Mouse (Mus musculus): ENCODE results near the gene Lgals1. TPM values are rescaled to one million over a fixed set of nuclear protein-coding genes. Genes with fewer than 3 reads are reported as not detected.

The Lgals1 gene
- 549 and 769 TPM in 2 replicates for polyA plus RNA-seq (2012; rRNA removed)

DNA sequence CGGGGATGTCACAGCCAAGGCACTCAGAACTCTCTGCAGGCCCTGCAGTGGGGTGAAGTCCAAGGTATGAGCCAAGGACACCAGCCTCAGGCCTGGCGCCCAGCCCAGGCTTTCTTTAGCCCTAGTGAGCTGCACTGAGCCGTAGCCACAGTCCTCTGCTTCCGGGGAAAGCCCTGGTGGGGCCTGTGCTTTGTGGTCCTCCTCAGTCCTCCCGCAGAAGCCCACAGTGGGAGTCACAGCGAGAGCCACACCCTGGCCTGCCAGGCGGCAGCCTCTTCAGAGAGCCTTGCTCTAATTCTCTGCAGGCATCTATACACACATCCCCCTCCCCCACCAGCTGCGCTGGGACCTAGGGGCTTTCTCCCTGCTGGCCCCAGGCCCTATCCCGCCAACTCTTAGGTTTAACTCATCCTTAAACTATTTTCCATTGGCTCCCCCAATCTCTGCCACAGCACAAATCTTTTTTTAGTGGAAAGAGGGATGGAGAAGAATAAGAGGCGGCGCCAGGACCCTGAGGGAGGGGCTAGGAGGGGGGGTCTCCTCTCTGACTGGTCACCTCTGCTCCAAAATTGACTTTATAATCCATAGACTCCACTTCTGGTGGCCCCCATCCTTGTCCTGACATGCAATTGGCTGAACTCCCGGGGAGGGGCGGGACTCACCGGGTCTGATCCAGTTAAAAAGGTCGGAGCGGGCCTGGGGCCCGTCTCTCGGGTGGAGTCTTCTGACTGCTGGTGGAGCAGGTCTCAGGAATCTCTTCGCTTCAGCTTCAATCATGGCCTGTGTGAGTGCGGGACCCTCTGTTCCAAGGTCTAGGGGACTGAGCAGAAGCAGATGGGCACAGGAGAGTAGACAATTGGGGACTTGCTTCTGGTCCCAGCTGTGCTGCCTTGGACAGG, at the start of gene Lgals1:
Gene Lgals1, plus strand, starts transcription at position 705 of the 899 bp plus-strand sequence.

DNA sequence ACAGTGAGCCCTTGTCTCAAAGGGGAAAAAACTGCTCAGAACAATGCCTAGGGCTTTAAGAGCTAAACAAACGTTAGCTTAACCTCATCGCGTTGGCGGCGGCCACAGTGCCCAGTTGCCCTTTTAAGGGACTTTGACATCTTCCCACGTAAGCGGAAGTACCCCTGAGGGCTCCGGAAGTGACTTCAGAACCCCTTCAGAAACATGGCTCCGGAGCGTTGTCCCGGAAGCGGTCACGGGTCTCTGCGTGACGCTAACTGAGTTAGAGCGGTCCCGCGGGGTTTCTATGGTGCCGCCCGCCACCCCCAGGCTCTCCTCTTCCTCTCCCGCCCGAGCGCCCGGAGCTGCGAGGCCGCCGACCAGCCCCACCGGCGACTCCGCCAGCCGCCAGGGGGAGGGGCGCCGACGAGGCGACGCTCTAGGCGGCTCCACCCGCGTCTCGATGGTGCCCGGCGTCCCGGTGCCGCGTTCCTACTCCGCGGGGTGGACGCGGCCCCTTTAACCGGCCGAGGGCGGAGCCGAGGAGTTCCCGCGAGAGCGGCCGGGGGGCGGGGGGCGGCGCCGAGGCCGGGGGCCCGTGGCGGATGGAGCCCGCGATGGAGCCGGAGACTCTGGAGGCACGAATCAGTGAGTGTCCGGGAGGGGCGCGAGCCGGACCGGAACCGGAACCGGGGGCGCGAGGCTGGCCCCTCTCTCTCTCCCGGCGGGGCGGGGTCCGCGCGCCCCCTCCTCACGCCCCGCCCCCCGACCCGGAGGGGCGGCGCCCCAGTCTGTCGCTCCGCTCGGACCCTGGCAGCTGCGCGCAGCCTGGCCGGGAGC, 49.3 kb upstream of the Lgals1 start, which contains the start of gene Gga1:
Gene Gga1, plus strand, starts transcription at position 200 of the 819 bp plus-strand sequence.

DNA sequence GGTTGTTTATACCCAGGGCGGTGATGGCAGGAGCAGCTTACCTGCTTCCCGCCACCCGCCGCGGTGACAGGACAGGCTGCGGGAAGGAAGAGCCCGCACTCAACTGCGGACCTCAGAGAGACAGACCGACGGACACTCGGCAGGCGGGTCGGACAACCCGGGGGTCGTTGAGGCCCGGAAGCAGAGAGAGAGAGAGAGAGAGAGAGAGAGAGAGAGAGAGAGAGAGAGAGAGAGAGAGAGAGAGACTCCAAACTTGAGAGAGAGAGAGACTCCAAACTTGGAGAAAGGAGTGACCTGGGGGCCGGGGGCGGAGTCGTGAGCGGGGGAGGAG, 27.2 kb upstream of the Lgals1 start, which contains the start of gene Gm49510:
Gene Gm49510, plus strand, starts transcription at position 259 of the 331 bp plus-strand sequence.

DNA sequence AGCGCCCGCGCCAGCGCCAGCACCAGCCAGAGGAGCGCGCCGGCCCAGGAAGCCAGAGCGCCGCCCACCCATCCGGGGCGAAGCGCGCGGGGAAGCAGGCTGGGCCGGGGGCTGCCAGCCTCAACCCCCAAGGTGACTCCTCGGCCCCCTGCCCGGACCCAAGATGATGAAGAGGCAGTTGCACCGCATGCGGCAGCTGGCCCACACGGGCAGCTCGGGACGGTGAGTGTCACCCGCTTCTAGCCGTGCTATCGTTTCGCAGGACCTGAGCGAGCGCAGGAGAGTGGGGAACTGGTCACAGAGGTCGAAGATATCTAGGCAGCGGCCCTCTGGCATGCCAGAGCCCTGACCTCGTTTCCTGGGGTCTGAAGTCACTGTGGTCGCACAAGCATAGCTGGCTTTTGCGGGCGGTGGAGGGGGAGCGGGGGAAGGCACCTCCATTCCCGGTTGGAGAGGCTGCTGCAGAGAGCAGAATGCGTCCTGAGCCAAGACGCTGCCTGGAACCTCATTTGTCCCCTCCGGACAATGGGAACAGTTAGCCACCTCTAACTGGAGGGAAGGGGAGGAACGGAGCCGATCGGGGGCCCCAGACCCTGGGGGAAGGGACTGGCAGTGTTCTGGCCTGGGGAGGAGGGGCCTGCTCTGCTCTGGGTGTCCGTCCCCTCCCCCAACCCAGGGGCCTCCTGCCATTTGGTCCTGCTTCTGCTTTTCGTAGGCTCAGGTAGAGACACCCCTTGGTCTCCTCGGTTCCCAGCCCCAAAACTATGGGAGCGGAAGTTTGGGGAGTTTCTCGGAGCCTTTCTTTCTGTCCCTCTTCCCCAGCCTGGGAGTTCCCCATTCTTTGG, 26.6 kb upstream of the Lgals1 start, which contains the start of gene Sh3bp1:
Gene Sh3bp1, plus strand, starts transcription at position 29 of the 845 bp plus-strand sequence.

DNA sequence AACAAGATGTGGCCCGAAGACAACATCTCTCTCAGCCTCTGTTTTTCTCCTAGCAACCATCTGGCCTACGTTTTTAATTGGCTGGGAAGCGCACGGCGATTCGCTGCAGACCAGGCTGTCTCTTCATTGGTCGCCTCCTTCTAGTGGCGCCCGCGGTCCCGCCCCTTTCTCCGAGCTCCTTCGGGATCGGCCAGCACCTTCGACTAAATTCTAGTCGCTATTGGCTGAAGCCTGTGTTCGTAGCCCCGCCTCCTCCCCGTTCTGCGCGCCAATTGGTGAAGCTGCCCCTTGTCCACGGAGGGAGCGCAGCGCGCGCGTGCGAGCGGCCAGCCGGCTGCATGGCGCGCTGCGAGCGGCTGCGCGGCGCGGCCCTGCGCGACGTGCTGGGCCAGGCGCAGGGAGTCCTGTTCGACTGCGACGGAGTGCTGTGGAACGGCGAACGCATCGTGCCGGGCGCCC, 12.9 kb upstream of the Lgals1 start, which contains the start of gene Pdxp:
Gene Pdxp, plus strand, starts transcription at position 288 of the 459 bp plus-strand sequence.

DNA sequence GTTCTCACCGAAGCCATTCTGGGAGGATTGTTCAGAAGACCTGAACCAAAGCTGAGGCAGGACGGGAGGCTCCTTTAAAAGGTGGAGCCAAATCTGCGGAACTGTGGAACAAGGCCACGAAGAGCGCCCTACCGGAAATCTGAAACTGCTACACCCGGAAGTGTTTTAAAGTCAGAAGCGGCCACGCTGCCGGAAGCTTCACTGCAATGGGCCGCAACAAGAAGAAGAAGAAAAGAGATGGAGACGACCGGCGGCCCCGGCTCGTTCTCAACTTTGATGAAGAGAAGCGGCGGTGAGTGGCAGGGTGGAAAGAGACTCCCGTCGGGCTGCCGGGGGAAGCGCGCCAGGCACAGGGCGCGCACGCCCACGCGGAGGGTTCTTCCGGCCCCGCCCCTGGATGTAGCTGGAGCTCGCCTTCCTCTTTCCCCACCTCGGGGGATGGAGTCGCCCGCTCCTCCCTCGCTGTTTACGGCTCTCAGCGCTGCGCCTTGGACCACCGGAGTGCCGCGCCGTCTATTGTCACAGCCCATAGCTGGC, 8.3 kb downstream of the Lgals1 start, which contains the start of gene Nol12:
Gene Nol12, plus strand, starts transcription at position 150 of the 537 bp plus-strand sequence.

DNA sequence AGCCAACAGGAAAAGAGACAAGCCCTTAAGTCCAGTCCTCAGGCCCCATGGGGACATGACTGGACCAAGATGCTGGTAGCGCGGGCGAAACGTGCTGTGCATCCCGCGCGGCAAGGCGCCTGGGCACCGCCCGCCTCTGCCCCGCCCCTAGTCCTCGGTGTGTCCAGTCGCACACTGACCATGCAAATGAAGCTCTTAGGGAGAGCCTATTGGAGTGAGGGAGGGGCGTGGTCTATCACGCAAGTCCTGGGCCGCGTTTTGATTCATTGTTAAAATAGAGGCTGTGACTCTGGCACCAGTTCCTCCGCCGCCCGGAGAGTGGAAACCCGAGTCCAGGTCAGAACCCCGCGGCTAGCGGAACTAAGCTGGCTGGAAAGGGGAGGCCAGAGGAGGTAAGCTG, 21.1 kb downstream of the Lgals1 start, which contains the start of gene Triobp:
Gene Triobp, plus strand, starts transcription at position 68 of the 400 bp plus-strand sequence.

Other genes starting within 250 kb of the Lgals1 start
- gene Elfn2, start 208.0 kb upstream of the Lgals1 start, polyA plus RNA-seq (2012; rRNA removed) = 0.58 and 0.59 TPM in 2 replicates
- gene Mfng, start 153.2 kb upstream of the Lgals1 start, polyA plus RNA-seq (2012; rRNA removed) = 27.2 and 31.3 TPM in 2 replicates
- 36.1 and 41.4 TPM in 2 replicates for gene Card10, start 123.7 kb upstream of the Lgals1 start, polyA plus RNA-seq (2012; rRNA removed)
- 87.7 and 89.8 TPM in 2 replicates for gene Cdc42ep1, start 84.1 kb upstream of the Lgals1 start, polyA plus RNA-seq (2012; rRNA removed)
- 8.4 and 10.5 TPM in 2 replicates for gene Lgals2, start 71.2 kb upstream of the Lgals1 start, polyA plus RNA-seq (2012; rRNA removed)
- gene Gga1, start 49.5 kb upstream of the Lgals1 start, polyA plus RNA-seq (2012; rRNA removed) = 103 and 120 TPM in 2 replicates
- gene Gm49510, start 27.1 kb upstream of the Lgals1 start, polyA plus RNA-seq (2012; rRNA removed) = 0.07 and 0.26 TPM in 2 replicates
- gene Sh3bp1, start 27.0 kb upstream of the Lgals1 start, polyA plus RNA-seq (2012; rRNA removed) = 93.4 and 135 TPM in 2 replicates
- 22.4 and 31.3 TPM in 2 replicates for gene Pdxp, start 12.8 kb upstream of the Lgals1 start, polyA plus RNA-seq (2012; rRNA removed)
- gene Nol12, start 8.2 kb downstream of the Lgals1 start, polyA plus RNA-seq (2012; rRNA removed) = 27.1 and 31.5 TPM in 2 replicates
- 107 and 117 TPM in 2 replicates for gene Triobp, start 21.0 kb downstream of the Lgals1 start, polyA plus RNA-seq (2012; rRNA removed)
- gene H1f0, start 101.7 kb downstream of the Lgals1 start, polyA plus RNA-seq (2012; rRNA removed) = 134 and 223 TPM in 2 replicates
- gene Galr3, start 115.2 kb downstream of the Lgals1 start, polyA plus RNA-seq (2012; rRNA removed) = 2.7 and 3.4 TPM in 2 replicates
- 95.6 and 99.9 TPM in 2 replicates for gene Ankrd54, start 136.2 kb downstream of the Lgals1 start, polyA plus RNA-seq (2012; rRNA removed)
- gene Eif3l, start 148.5 kb downstream of the Lgals1 start, polyA plus RNA-seq (2012; rRNA removed) = 207 and 263 TPM in 2 replicates
- 46.7 and 50.8 TPM in 2 replicates for gene Micall1, start 182.2 kb downstream of the Lgals1 start, polyA plus RNA-seq (2012; rRNA removed)
- gene Polr2f, start 214.3 kb downstream of the Lgals1 start, polyA plus RNA-seq (2012; rRNA removed) = 46.6 and 52.7 TPM in 2 replicates
- gene 1700088E04Rik, start 214.5 kb downstream of the Lgals1 start, polyA plus RNA-seq (2012; rRNA removed) = 14.3 and 22.3 TPM in 2 replicates
- gene Sox10, start 238.5 kb downstream of the Lgals1 start, polyA plus RNA-seq (2012; rRNA removed) = 0.70 and 1.3 TPM in 2 replicates